Mouse (Mus musculus): ENCODE data around the gene Kctd17. TPM values are rescaled to one million over a fixed set of nuclear protein-coding genes. Genes with fewer than 3 reads are reported as not detected.

The Kctd17 gene
- polyA plus RNA-seq, 1 experiment from 2014 or later, result 60.5 TPM

DNA sequence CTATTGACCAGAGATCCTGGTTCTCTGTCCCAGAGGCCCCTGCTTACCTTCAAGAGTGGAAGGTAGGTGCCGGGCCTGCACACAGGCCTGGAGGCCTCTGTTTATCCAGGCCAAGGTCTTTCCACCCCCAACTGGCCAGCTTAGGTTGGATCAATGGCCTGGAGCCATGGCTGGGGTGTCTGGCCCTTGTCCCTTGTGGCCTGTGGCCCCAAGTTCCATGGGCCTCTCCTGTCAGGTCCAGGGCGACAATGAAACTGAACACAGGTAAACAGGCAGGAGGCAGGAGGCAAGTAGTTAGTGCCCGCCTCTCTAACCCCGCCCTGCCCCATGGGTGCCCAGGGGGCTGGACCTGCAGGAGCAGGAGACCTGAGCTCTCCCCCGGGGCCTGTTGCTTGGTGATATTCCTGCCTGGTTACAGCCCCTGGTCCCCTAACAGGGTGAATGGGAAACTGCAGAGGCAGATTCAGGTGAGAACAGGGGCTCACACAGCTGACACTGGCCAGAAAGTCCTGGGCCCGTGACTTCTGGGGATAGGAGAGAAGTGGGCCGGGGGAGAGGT lies 40.1 kb downstream of the Kctd17 start, which contains the start of gene Tmprss6:
Tmprss6 (minus strand) TSS at position 256 of the 559 bp plus-strand sequence.
- DNase-seq (ENCODE audit: low spot score, missing footprints) (no peak), ATAC-seq (ENCODE audit: low FRiP score) (no peak)
- no peak within 1 kb of the TSS for H3K4me3 ChIP-seq (ENCODE audit: low read depth, low read length)
- H3K27me3 ChIP-seq (ENCODE audit: control insufficient read depth, insufficient read depth, low read length), result no peaks in the 10 kb centered on the region
- no peak within 1 kb of the TSS for H3K4me2 ChIP-seq
- no peak within 1 kb of the TSS for H3K27ac ChIP-seq (ENCODE audit: low read depth, low read length)
- H3K9me3 ChIP-seq (ENCODE audit: control insufficient read depth, low read length), result no peaks in the 10 kb centered on the region
- no peaks in the 10 kb centered on the region for H3K36me3 ChIP-seq (ENCODE audit: control insufficient read depth, insufficient read depth, low read length)
- no peak within 1 kb of the TSS for H3K9ac ChIP-seq (ENCODE audit: low read length)
- WGBS, result 81% methylated on average over 7 of the region's 7 CpGs
- no peaks in the 10 kb centered on the region for H3K4me1 ChIP-seq (ENCODE audit: control insufficient read depth, insufficient read depth, low read length)

DNA sequence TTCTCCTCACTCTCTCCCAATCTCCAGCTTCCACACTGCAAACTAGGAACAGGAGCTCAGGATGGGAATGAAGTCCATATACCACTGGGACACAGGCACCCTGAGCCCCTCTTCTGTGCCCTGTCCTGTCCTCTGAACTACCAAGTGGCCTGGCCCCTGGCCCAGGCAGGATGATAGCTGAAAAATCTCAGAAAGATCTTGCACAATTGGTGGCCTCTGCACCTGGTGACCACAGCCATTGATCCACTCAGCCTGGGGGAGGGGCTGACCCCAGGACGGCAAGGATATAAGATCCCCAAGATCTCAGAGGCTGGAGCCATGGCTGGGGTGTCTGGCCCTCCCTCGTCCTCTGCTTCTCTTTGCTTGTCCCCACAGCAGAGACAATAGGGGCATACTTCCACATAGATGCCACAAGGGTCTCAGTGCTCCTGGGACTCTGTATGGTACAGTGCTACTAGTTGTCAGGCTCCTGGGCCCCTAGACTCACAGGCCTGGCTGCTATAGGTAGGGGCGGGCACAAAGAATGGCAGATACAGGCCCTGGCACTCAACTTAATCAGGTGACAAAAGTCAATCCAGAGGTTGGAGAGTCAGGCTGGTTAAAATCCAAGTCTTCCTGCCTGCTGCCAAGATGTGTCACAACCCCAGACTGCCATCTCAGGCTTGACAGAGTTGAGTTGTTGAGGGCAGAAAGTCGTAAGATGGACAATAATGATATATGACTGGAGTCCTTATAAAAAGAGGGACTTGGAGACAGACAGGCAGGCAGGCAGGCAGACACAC lies 42.3 kb downstream of the Kctd17 start:
- Histone ChIP-seq H3K27me3 (ENCODE audit: control insufficient read depth, insufficient read depth, low read length) (no peaks in the 10 kb centered on the region), H3K36me3 (ENCODE audit: control insufficient read depth, insufficient read depth, low read length) (no peaks in the 10 kb centered on the region), H3K4me1 (ENCODE audit: control insufficient read depth, insufficient read depth, low read length) (no peaks in the 10 kb centered on the region), H3K9me3 (ENCODE audit: control insufficient read depth, low read length) (no peaks in the 10 kb centered on the region), H3K27ac (ENCODE audit: low read depth, low read length) (no peak overlapping the region), H3K4me2 (no peak overlapping the region), H3K9ac (ENCODE audit: low read length) (no peak overlapping the region), H3K4me3 (ENCODE audit: low read depth, low read length) (no peak overlapping the region)
- DNase-seq (ENCODE audit: low spot score, missing footprints) (no peak), ATAC-seq (ENCODE audit: low FRiP score) (no peak)
- WGBS, result 73% methylated on average over 4 of the region's 4 CpGs

DNA sequence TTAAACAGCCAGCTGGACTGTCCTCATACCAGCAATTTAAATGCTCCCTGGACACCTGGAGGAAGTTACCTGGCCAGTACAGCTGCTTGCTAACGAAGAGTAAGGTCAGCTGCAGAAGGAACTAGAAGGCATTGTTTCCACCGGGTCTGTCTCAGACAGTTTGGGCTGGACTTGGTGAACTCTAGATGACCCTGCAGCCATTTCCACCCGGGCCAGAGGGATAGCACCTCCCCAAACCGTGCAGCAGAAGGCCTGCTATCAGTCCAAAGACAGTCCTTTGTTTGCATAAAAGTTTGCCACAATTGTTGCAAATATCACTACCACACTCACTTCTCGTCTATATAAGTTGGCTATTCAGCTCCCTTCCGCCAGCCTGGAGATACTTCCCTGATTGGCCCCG lies 43.5 kb downstream of the Kctd17 start:
- no peak overlapping the region for H3K4me2 ChIP-seq
- no peak overlapping the region for H3K4me3 ChIP-seq (ENCODE audit: low read depth, low read length)
- H3K27me3 ChIP-seq (ENCODE audit: control insufficient read depth, insufficient read depth, low read length), result no peaks in the 10 kb centered on the region
- no peak overlapping the region for H3K9ac ChIP-seq (ENCODE audit: low read length)
- no peaks in the 10 kb centered on the region for H3K9me3 ChIP-seq (ENCODE audit: control insufficient read depth, low read length)
- no peaks in the 10 kb centered on the region for H3K36me3 ChIP-seq (ENCODE audit: control insufficient read depth, insufficient read depth, low read length)
- H3K4me1 ChIP-seq (ENCODE audit: control insufficient read depth, insufficient read depth, low read length), result no peaks in the 10 kb centered on the region
- H3K27ac ChIP-seq (ENCODE audit: low read depth, low read length), result no peak overlapping the region
- no peak for ATAC-seq (ENCODE audit: low FRiP score)
- DNase-seq (ENCODE audit: low spot score, missing footprints), result no peak
- 65% methylated on average over 7 of the region's 7 CpGs for WGBS

DNA sequence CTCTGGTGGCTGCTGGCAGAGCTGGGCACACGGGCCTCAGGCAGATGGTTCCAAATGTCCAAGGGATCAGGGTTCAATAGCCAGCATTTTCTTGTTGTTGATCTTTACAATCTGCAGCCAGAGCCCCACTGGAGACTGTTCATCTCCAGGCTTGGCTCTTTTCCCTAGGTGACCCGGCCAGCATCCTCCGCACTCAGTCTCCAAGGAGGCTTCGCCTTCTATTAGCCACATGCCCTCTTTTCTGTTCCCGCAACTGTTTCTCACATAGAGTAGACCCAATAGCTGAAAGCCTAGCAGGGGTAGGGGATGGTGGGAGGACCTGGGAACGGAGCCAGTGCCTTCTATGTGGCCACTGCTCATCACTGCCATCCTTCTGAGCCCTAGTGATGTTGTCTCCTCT lies 45.1 kb downstream of the Kctd17 start:
- Histone ChIP-seq H3K27ac (ENCODE audit: low read depth, low read length) (no peak overlapping the region), H3K36me3 (ENCODE audit: control insufficient read depth, insufficient read depth, low read length) (no peaks in the 10 kb centered on the region), H3K9me3 (ENCODE audit: control insufficient read depth, low read length) (no peaks in the 10 kb centered on the region), H3K4me1 (ENCODE audit: control insufficient read depth, insufficient read depth, low read length) (no peaks in the 10 kb centered on the region), H3K27me3 (ENCODE audit: control insufficient read depth, insufficient read depth, low read length) (no peaks in the 10 kb centered on the region), H3K9ac (ENCODE audit: low read length) (no peak overlapping the region), H3K4me2 (no peak overlapping the region), H3K4me3 (ENCODE audit: low read depth, low read length) (no peak overlapping the region)
- 82% methylated on average over 6 of the region's 6 CpGs for WGBS
- DNase-seq (ENCODE audit: low spot score, missing footprints) (no peak), ATAC-seq (ENCODE audit: low FRiP score) (no peak)

DNA sequence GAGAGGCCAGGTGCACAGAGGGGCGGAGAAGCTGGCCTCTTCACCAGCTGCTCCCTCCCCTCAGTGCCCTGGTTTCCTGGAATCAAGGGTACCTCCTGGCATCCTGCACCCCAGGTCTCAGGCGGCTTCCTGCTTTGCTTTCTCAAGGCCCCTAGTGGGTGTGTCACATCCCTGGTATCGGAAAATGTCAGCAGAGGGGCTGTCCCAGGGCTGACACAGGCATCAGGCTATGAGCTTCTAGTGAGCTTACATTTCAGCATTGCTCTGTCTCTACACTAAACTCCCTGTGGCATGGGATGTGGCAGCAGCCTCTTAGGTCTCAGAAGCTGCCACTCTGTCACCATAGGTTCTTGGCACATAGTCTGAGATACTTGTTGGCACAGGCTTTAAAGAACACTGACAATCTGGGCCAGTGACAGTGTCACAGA lies 47.3 kb downstream of the Kctd17 start:
- Histone ChIP-seq H3K9me3 (ENCODE audit: control insufficient read depth, low read length) (no peaks in the 10 kb centered on the region), H3K27ac (ENCODE audit: low read depth, low read length) (no peak overlapping the region), H3K27me3 (ENCODE audit: control insufficient read depth, insufficient read depth, low read length) (no peaks in the 10 kb centered on the region), H3K9ac (ENCODE audit: low read length) (no peak overlapping the region), H3K4me3 (ENCODE audit: low read depth, low read length) (no peak overlapping the region), H3K36me3 (ENCODE audit: control insufficient read depth, insufficient read depth, low read length) (no peaks in the 10 kb centered on the region), H3K4me2 (no peak overlapping the region), H3K4me1 (ENCODE audit: control insufficient read depth, insufficient read depth, low read length) (no peaks in the 10 kb centered on the region)
- WGBS, result 70% methylated on average over 3 of the region's 3 CpGs
- no peak for ATAC-seq (ENCODE audit: low FRiP score)
- no peak for DNase-seq (ENCODE audit: low spot score, missing footprints)

DNA sequence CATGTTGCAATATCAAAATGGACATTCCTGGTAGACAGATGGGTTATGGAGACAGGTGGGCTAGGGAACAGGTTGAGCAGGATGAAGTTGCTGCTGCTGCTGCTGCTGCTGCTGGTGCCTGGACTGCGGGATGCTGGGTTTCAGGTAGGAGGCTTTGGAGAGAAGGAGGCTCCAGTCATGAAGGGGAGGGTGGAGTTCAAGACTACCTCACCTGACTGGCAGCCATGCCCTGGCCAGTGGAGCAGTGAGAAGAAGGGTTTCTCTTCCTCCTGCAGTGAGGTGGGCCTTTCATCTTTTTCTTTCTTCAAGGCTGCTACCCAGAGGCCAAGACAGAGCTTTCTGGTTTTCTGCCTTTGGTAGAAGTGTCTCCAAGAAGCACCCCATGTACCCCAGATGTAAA lies 48.5 kb downstream of the Kctd17 start:
- no peaks in the 10 kb centered on the region for H3K36me3 ChIP-seq (ENCODE audit: control insufficient read depth, insufficient read depth, low read length)
- H3K4me1 ChIP-seq (ENCODE audit: control insufficient read depth, insufficient read depth, low read length), result no peaks in the 10 kb centered on the region
- H3K4me3 ChIP-seq (ENCODE audit: low read depth, low read length), result no peak overlapping the region
- H3K27ac ChIP-seq (ENCODE audit: low read depth, low read length), result no peak overlapping the region
- no peaks in the 10 kb centered on the region for H3K27me3 ChIP-seq (ENCODE audit: control insufficient read depth, insufficient read depth, low read length)
- no peak overlapping the region for H3K4me2 ChIP-seq
- ATAC-seq (ENCODE audit: low FRiP score) (no peak), DNase-seq (ENCODE audit: low spot score, missing footprints) (no peak)
- no peaks in the 10 kb centered on the region for H3K9me3 ChIP-seq (ENCODE audit: control insufficient read depth, low read length)
- WGBS, result 100% methylated on average over 1 of the region's 1 CpGs
- H3K9ac ChIP-seq (ENCODE audit: low read length), result no peak overlapping the region

DNA sequence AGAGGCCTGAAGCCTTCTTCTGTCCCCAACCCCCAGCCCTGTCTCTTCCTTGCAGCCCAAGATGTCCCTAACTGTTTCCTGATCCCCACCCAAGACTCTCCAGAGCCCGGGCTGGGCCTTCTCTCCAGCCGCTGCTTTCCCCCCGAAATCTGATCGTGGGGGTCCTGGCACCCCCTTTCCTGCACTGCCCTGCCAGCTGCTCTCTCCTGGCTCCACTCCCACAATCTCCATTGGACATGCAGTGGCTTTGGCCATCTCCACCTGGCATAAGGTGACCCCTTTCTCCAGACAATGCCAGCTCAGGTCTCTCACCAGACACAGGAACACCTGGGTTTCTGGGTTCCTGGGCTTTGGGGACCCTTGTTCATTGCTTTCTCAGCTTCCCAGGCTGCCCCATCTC lies 49.7 kb downstream of the Kctd17 start:
- Histone ChIP-seq H3K27me3 (ENCODE audit: control insufficient read depth, insufficient read depth, low read length) (no peaks in the 10 kb centered on the region), H3K9me3 (ENCODE audit: control insufficient read depth, low read length) (no peaks in the 10 kb centered on the region), H3K4me3 (ENCODE audit: low read depth, low read length) (no peak overlapping the region), H3K4me1 (ENCODE audit: control insufficient read depth, insufficient read depth, low read length) (no peaks in the 10 kb centered on the region), H3K4me2 (no peak overlapping the region), H3K9ac (ENCODE audit: low read length) (no peak overlapping the region), H3K36me3 (ENCODE audit: control insufficient read depth, insufficient read depth, low read length) (no peaks in the 10 kb centered on the region), H3K27ac (ENCODE audit: low read depth, low read length) (no peak overlapping the region)
- no peak for DNase-seq (ENCODE audit: low spot score, missing footprints)
- ATAC-seq (ENCODE audit: low FRiP score), result no peak
- 83% methylated on average over 4 of the region's 4 CpGs for WGBS

DNA sequence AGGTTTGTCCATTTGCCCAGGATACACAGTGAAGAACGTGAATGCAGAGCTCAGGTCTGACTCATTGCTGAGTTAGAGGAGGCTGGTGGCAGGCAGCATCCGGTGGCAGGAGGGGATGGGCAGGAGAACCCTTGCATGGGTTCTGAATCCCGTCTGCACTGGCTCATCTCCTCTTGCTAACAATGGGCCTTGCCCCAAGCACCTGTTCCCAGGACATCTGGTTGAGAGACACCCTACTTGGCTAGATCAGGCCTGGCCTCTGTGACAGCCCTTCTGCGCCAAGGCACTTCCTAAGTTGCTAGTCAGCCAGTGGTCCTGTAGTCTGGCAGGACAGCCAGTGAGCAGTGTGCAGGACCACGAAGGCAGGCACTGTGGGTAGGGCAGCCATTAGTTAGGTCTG lies 51.1 kb downstream of the Kctd17 start:
- ATAC-seq (ENCODE audit: low FRiP score) (no peak), DNase-seq (ENCODE audit: low spot score, missing footprints) (no peak)

DNA sequence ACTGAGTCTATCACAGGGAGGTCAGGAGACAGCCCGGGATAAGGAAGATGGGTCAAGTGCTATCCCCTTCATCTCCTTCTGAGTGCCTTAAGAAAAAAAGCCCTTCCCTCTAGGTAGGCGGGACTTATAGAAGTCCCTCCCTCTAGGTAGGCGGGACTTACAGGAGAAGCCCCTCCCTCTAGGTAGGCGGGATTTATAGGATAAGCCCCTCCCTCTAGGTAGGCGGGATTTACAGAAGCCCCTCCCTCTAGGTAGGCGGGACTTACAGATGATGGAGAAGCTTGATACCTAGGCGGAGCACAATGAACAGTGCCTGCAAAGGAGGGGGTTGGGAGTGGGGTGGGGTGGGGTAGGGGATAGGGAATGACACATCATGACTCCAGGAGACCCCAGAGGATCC lies 51.7 kb downstream of the Kctd17 start:
- H3K9ac ChIP-seq (ENCODE audit: low read length), result no peak overlapping the region
- no peak overlapping the region for H3K4me3 ChIP-seq (ENCODE audit: low read depth, low read length)
- H3K27me3 ChIP-seq (ENCODE audit: control insufficient read depth, insufficient read depth, low read length), result no peaks in the 10 kb centered on the region
- H3K9me3 ChIP-seq (ENCODE audit: control insufficient read depth, low read length), result no peaks in the 10 kb centered on the region
- ATAC-seq (ENCODE audit: low FRiP score) (no peak), DNase-seq (ENCODE audit: low spot score, missing footprints) (no peak)
- H3K36me3 ChIP-seq (ENCODE audit: control insufficient read depth, insufficient read depth, low read length), result no peaks in the 10 kb centered on the region
- 69% methylated on average over 7 of the region's 7 CpGs for WGBS
- H3K4me1 ChIP-seq (ENCODE audit: control insufficient read depth, insufficient read depth, low read length), result no peaks in the 10 kb centered on the region
- no peak overlapping the region for H3K27ac ChIP-seq (ENCODE audit: low read depth, low read length)
- no peak overlapping the region for H3K4me2 ChIP-seq

More for the DNA sequence above, 51.1 kb downstream of the Kctd17 start:
- H3K9me3 ChIP-seq (ENCODE audit: control insufficient read depth, low read length), result no peaks in the 10 kb centered on the region
- H3K4me1 ChIP-seq (ENCODE audit: control insufficient read depth, insufficient read depth, low read length), result no peaks in the 10 kb centered on the region
- H3K27me3 ChIP-seq (ENCODE audit: control insufficient read depth, insufficient read depth, low read length), result no peaks in the 10 kb centered on the region
- no peak overlapping the region for H3K4me2 ChIP-seq
- 87% methylated on average over 5 of the region's 5 CpGs for WGBS
- no peak overlapping the region for H3K27ac ChIP-seq (ENCODE audit: low read depth, low read length)
- H3K4me3 ChIP-seq (ENCODE audit: low read depth, low read length), result no peak overlapping the region
- no peak overlapping the region for H3K9ac ChIP-seq (ENCODE audit: low read length)
- no peaks in the 10 kb centered on the region for H3K36me3 ChIP-seq (ENCODE audit: control insufficient read depth, insufficient read depth, low read length)

All from midbrain, embryonic 11.5 days (tissue).